Mouse (Mus musculus): ENCODE measurements around the gene Ankub1. TPM values are rescaled to one million over a fixed set of nuclear protein-coding genes. Genes with fewer than 3 reads are reported as not detected.

The Ankub1 gene
- total RNA-seq (2021) = 1 to 10 TPM; 1.1 to 1.3 TPM
- long read RNA-seq, experiment 1, partial matches to known transcripts = 0 of 1 reads
- long read RNA-seq, experiment 1, other reads (novel, unspliced or antisense) = 0 of 1 reads
- long read RNA-seq, experiment 2, partial matches to known transcripts = 0 of 2 reads
- long read RNA-seq, experiment 2, other reads (novel, unspliced or antisense) = 0 of 2 reads

DNA sequence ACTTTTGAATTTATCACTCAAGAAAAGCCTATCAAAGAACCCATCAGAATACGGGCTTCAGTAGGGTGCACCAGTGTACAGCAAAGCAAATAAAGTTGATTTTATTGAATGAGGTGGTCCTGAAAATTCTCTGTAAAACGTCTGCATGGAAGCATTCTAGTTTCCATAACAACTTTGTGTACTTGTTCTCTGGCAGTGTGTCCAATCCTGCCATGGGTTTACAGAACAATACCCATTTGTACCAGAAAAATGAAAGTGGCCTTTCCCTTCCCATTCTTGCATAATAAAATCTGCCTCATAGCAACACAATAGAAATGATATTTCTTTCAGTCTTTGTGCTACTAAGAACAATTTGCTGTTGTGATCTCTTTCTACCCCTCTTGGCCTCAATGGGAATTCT, at the start of gene Ankub1:
Ankub1 (minus strand) TSS at position 81 of the 400 bp plus-strand sequence.
- intact Hi-C loops (cut with DNase I) = no loop called here
- peak within 1 kb of the TSS; percentile 44; the same call in 1 of the 2 replicates for H3K27ac ChIP-seq
- H3K4me3 ChIP-seq = peak within 1 kb of the TSS; percentile 3; the same call in 1 of the 2 replicates
- DNase-seq (ENCODE audit: extremely low spot score in 1 of 2, low spot score in 2 of 2) = no peak
- TF ChIP-seq CTCF (IDR thresholded peaks at IDR 0.05) = no peak

DNA sequence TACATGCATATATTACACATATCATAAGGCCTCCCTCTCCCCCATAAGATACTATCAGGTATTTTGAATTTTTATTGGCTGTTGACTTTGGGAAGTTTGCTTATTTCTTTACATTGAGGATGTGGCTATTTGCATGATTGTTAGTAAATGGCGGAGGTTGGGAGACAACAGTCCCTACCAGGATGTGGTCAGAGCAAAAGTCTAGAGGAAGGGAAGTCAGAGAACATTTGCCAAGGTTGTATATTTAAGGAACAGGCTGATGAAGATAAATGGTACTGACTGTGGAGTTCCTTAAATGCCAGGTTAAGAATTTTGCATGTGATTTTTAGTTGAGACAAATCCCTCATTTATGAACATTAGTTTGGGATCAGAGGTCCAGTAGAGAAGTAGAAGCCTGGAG, 47.2 kb upstream of the Ankub1 start:
- Histone ChIP-seq H3K4me3 (no peak overlapping the region), H3K27ac (no peak overlapping the region)
- intact Hi-C loops (cut with DNase I) = loop anchor here (5.0 to 10.0 kb wide), 2 partner anchors 88 to 675 kb away; partner anchors contain the start of genes Commd2 and Tsc22d2
- no peak for TF ChIP-seq CTCF (IDR thresholded peaks at IDR 0.05)
- DNase-seq (ENCODE audit: extremely low spot score in 1 of 2, low spot score in 2 of 2) = no peak

DNA sequence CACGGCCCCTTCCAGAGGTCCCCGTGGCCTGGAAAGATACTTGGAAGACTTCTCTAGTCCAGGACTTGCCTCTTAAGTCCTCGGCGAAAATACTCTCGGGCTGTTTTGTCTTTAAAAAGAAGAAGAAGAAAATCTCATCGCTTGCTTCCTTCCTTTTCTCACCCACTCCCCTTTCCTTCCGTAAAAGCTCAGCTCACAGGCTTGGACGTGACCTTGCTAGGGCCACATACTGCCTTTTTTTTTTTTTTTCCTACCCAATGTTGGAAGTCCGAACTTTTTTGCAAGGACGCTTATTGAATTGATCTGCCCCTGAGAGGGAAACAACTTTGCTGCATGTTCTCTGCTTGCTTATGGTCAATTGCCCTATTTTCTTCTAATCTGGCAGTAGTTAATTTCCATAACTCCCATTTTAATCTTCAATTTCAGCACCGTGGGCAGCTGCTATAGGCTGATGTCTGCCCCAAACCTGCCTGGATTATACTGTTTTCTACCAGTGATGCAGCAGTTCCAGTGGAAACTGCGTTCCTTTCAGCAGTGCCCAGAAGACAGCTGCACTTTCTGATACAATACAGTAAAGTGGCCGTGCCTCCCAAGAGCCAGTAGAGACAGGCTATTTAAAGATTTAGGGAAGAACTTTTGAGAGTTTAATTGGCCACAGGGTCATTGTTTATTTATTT, 44.0 kb upstream of the Ankub1 start:
- intact Hi-C loops (cut with DNase I) = loop anchor here (5.0 to 10.0 kb wide), 2 partner anchors 84 to 678 kb away; partner anchors contain the start of genes Commd2 and Tsc22d2
- DNase-seq (ENCODE audit: extremely low spot score in 1 of 2, low spot score in 2 of 2) = no peak

DNA sequence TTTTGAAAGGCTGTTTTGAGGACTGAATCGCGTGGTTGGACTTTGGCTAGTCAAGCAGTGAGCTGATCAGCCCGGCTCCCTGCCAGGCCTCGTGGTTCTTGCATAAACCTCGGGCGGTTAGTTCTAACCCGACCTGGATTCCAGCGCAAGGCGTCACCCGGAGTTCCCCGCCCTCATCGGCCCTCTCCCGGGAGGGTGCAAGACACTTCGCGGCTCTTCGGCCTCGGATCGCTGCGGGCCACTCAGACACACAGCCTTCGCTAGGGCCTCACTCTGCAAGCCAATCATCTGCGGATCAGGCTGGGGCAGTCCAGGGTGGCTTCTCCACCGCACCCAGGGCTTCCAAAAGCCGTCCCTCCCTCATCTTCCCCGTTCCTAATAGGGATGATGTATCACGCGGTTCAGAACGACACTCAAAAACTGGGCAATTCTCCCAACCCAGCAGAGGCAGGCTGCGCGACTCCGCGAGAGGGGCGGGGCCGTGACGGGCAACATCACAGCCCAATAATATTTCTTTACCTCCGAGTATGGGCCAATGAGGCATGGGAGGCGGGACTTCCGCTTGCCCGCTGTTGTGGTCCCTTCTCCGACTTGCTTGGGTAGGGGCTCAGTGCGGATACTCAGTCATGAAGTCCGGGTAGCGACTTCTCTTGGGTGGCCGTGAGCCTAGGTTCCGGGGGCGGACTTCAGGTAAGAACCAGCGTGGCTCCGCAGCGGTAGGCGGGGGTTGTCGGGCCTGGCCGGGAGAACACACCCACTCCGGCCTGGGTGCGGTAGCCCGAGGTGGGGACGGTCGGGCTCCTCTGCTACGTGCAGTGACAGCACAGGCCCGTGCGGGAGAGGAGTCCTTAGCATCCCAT, 43.1 kb upstream of the Ankub1 start, which contains the start of gene Rnf13:
Rnf13 (plus strand) TSS at position 552 of the 860 bp plus-strand sequence.
- intact Hi-C loops (cut with DNase I) = loop anchor here (2.0 to 10.0 kb wide), 3 partner anchors 69 to 679 kb away; partner anchors contain the start of genes Commd2 and Tsc22d2
- peak within 1 kb of the TSS; percentile 93 for H3K27ac ChIP-seq
- DNase-seq (ENCODE audit: extremely low spot score in 1 of 2, low spot score in 2 of 2) = peak; percentile 96 to 98
- peak within 1 kb of the TSS; percentile 69 for H3K4me3 ChIP-seq
- no peak for TF ChIP-seq CTCF (IDR thresholded peaks at IDR 0.05)

More for the DNA sequence above, 44.0 kb upstream of the Ankub1 start:
- Histone ChIP-seq H3K4me3 (peak overlapping the region; percentile 69), H3K27ac (peak overlapping the region; percentile 93)
- no peak for TF ChIP-seq CTCF (IDR thresholded peaks at IDR 0.05)

DNA sequence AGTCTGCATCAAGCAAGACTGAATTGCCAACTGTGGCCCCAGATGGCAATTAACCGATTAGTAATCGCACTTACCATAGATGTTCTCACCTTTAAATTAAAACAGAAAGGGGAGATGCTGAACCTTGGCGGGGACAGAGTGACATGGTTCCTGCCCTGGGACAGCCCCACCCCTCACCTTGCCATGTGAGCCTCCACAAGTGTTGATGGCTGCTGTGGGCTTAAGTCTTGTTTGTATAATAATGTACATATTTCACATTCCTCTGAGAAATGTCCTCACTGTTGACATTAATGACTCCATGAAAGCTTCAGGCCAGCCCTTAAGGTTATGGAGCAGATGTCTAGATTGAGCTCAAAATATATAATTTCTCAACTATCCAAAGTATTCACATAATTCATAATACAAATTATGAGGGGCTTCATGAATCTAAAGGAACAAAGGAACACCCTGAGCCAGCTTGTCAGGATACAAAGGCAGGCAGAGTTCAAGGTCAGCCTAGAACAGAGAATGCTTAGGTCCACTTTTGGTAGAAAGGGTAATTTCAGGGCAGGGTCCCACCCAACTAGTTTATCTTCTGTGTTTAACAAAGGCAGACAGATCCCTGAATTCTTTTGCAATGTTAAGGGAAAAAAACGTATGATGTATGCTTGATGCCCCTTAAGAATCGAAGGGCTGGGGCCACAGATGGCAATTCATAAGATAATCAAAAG, 39.8 kb upstream of the Ankub1 start:
- H3K27ac ChIP-seq = no peak overlapping the region
- intact Hi-C loops (cut with DNase I) = loop anchor here (10.0 kb wide), 1 partner anchor 682 kb away; the partner anchor contains the start of gene Tsc22d2
- no peak overlapping the region for H3K4me3 ChIP-seq
- TF ChIP-seq CTCF (IDR thresholded peaks at IDR 0.05) = no peak
- DNase-seq (ENCODE audit: extremely low spot score in 1 of 2, low spot score in 2 of 2) = no peak

DNA sequence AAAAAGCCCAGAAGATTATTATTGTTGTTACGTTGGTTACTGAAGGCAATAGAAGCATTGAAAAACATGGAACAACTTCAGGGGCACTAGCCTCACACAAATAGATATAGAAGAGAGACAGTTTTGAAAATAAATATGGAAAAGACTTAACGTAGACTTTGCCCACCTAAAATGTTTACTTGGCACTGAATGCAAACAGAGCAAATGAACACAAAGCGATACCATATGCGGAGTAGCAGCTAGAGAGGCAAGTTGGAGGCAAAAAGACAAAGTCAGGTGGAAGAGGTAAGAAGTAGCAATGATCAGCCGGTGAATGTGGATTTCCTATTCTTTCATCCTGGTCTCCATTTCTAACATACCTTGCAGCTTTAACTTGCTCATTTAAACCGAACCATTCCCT, 21.6 kb upstream of the Ankub1 start:
- TF ChIP-seq CTCF (IDR thresholded peaks at IDR 0.05) = no peak
- no peak overlapping the region for H3K27ac ChIP-seq
- no peak overlapping the region for H3K4me3 ChIP-seq
- intact Hi-C loops (cut with DNase I) = no loop called here
- no peak for DNase-seq (ENCODE audit: extremely low spot score in 1 of 2, low spot score in 2 of 2)

DNA sequence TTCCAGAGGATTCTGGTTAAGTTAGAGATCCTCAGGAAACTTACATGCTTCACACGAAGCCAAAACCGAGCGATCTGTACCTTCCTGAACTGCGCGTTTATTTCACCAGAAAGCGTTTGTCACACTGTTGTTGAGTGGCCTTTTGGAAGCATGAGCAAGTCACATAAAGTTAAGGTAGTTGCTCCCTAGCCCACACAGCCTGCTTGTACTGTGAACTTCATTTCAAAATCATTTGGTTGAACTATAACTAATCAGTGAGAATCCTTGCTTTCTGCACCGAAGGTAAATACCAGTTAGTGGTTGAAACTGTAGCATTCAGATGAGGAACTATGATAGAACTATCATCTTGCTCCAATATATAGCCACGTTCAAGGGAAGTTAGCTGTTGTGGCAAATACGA, 4.2 kb upstream of the Ankub1 start:
- Histone ChIP-seq H3K27ac (no peak overlapping the region), H3K4me3 (no peak overlapping the region)
- no peak for TF ChIP-seq CTCF (IDR thresholded peaks at IDR 0.05)
- intact Hi-C loops (cut with DNase I) = no loop called here
- no peak for DNase-seq (ENCODE audit: extremely low spot score in 1 of 2, low spot score in 2 of 2)

DNA sequence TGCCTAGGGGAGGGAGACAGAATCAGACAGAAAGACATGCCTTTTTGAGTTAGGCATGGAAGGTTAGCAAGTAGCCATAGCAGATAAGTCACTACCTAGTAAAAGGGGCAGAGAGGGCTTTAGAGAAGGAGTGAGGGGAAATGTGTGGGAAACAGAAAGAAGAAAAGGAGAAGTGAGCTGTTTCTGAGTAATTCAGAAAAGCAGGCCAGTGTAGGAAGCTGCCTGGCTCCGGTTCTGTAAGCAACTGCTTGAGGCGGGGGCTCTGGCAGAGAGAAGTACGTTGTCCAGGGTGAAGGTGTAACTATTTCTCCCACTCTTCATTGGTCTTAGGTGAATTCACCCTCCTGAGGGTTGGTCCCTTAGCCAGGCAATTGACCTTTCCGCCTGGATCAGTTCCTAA, 3.6 kb upstream of the Ankub1 start:
- no peak overlapping the region for H3K4me3 ChIP-seq
- no peak for TF ChIP-seq CTCF (IDR thresholded peaks at IDR 0.05)
- no peak for DNase-seq (ENCODE audit: extremely low spot score in 1 of 2, low spot score in 2 of 2)
- intact Hi-C loops (cut with DNase I) = no loop called here
- H3K27ac ChIP-seq = no peak overlapping the region

DNA sequence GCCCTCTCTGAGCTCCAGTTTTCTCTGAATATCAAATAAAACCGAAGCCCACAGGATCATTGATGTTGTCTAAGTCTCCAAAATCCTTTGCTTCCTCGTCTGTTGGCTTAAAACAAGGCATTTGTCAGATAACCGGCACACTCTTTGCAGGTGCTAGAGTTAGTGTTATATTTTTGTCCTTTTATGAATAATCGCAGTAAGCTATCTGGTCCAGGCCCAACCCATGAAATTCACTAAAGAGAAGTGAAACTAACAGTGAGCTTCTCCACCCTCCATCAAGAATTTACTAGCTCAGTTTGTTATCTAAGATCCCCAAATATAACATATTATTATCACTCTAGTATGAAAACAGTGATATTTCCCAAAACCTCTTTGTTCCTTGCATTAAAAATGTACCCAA, 827 bp downstream of the Ankub1 start:
- intact Hi-C loops (cut with DNase I) = no loop called here
- no peak overlapping the region; the same call in 1 of the 2 replicates for H3K27ac ChIP-seq
- DNase-seq (ENCODE audit: extremely low spot score in 1 of 2, low spot score in 2 of 2) = no peak

DNA sequence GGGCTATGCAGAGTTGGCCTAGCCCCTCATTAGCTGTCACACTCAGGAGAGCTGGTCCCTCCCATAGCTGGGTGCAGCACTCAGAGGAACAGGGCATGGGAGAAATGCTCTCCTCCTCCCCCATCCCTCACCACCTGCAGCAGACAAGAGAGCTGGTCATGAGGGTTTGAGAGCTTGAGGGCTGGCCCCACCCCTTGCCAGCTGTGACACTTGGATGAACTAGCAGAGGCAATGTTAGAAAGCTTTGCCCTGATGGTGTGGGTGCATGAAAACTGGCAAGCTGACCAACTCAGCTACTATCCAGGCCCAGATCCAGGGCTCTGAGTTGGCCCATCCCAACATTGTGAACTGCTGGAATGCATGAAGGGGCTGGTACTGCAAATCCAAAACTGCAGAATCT, 14.8 kb downstream of the Ankub1 start:
- H3K4me3 ChIP-seq = no peak overlapping the region
- H3K27ac ChIP-seq = no peak overlapping the region
- no peak for DNase-seq (ENCODE audit: extremely low spot score in 1 of 2, low spot score in 2 of 2)
- intact Hi-C loops (cut with DNase I) = no loop called here
- no peak for TF ChIP-seq CTCF (IDR thresholded peaks at IDR 0.05)

More for the DNA sequence above, 827 bp downstream of the Ankub1 start:
- peak overlapping the region; percentile 3; the same call in 1 of the 2 replicates for H3K4me3 ChIP-seq
- no peak for TF ChIP-seq CTCF (IDR thresholded peaks at IDR 0.05)

DNA sequence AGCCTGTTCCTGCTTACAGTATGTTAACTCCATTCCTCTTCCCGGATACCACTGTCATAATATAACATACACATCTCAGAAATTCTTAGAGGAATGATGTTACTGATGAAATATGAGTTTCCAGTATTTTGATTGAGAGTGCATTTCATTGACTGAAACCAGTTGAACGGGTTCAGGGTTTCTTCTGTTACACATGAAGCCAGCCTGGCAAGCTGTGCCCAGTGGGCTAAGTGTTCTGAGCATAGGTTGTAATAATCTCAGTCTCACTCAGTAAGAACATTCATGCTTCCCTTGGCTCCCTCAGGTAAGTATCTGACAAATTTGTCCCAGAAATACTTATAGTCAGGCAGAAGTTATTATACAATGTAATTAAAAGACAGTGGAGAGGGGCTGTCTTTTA, 18.5 kb downstream of the Ankub1 start:
- DNase-seq (ENCODE audit: extremely low spot score in 1 of 2, low spot score in 2 of 2) = no peak
- intact Hi-C loops (cut with DNase I) = no loop called here
- H3K27ac ChIP-seq = no peak overlapping the region
- H3K4me3 ChIP-seq = no peak overlapping the region
- no peak for TF ChIP-seq CTCF (IDR thresholded peaks at IDR 0.05)
